14 mouse cellular contexts compared by ENCODE assay signal in the genomic region with DNA sequence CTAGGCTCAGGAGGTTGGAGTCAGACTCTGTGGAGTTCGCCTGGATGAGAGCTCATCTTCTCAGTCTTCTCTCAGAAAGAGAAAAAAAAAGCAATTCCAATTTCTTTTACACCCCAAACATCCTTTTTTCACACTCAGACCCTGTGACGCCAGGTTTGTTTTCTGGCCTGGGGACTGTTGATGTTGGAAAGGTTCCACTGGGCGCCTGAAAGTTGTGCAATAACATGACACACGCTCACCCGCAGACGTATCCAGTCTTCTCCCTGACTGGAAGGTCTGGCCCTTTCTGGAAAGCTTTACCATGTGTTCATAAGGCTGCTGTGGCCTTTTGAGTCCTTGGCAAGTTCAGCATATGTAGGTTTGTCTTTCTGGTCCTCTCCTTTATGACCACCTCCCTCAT.
DNase-seq lines count a peak whose midpoint lies in the region; TF ChIP-seq lines count a peak whose summit lies in the region.
"Had no signal": no experiment of that assay in that cellular context is flagged by ENCODE, and none has a peak within 500 bp of the region (broad histone marks: within the 10 kb centered on the region; RNA-seq: fewer than 3 reads in every experiment).

No protein-coding gene starts in this region.

- H3K27me3 ChIP-seq in heart, embryonic 10.5 days (ENCODE audit: insufficient read depth, poor library complexity, severe bottlenecking) = no peaks in the 10 kb centered on the region
- H3K27me3 ChIP-seq in heart, adult 2 months (ENCODE audit: control insufficient read depth, insufficient read depth, low read length) = no peaks in the 10 kb centered on the region
- H3K27me3 ChIP-seq: embryonic facial prominence, embryonic 12.5 days; liver, embryonic 13.5 days had no signal

- H3K4me3 ChIP-seq in heart, embryonic 10.5 days = no peak overlapping the region
- no peak overlapping the region for H3K4me3 ChIP-seq in heart, adult 2 months
- H3K4me3 ChIP-seq: embryonic facial prominence, embryonic 12.5 days; liver, embryonic 13.5 days had no signal

- TF ChIP-seq CTCF in heart, adult 2 months (IDR thresholded peaks at IDR 0.05) = no peak

- no peaks in the 10 kb centered on the region for H3K79me2 ChIP-seq in heart, adult 2 months (replicated peaks; ENCODE audit: control insufficient read depth, insufficient read depth, low read length)

- no peak for TF ChIP-seq POLR2A in heart, adult 2 months (IDR thresholded peaks at IDR 0.05; ENCODE audit: insufficient read depth, low read depth, low read length)

- no peaks in the 10 kb centered on the region for H3K4me1 ChIP-seq in heart, embryonic 10.5 days
- H3K4me1 ChIP-seq in heart, adult 2 months (ENCODE audit: control insufficient read depth, insufficient read depth, low read length) = no peaks in the 10 kb centered on the region; the same call in 1 of the 2 replicates
- H3K4me1 ChIP-seq: embryonic facial prominence, embryonic 12.5 days; liver, embryonic 13.5 days had no signal

- TF ChIP-seq EP300 in heart, adult 2 months (IDR thresholded peaks at IDR 0.05; ENCODE audit: insufficient read depth, low read depth, low read length) = no peak

- WGBS in heart, embryonic 10.5 days = 72% methylated on average over 6 of the region's 6 CpGs
- 37% methylated on average over 6 of the region's 6 CpGs for WGBS in heart, adult 2 months

- DNase-seq in heart, adult 11 months = peak; percentile 97
- no peak for DNase-seq in heart, embryonic 10.5 days (ENCODE audit: low spot score)
- DNase-seq in ovary, postnatal 36 days (ENCODE audit: low spot score) = peak; percentile 52
- DNase-seq in ovary, postnatal 14 days (ENCODE audit: low spot score) = no peak
- peak; percentile 71 to 74 for DNase-seq in heart, adult 2 months
- DNase-seq in heart, postnatal 4 days = peak; percentile 46
- no peak for DNase-seq in right cerebral cortex, postnatal 4 days
- no peak for DNase-seq in retina, embryonic 14.5 days (ENCODE audit: low spot score)
- DNase-seq: cerebellum, postnatal 10 days; kidney, postnatal 25 days; liver, embryonic 13.5 days; right cerebral cortex, adult 18-20 months; thymus, postnatal 4 days had no signal

- intact Hi-C loops in heart, adult 2 months (cut with DNase I) = no loop called here

- no peaks in the 10 kb centered on the region for H3K9me3 ChIP-seq in heart, embryonic 10.5 days
- H3K9me3 ChIP-seq: embryonic facial prominence, embryonic 12.5 days; liver, embryonic 13.5 days had no signal

- H3K36me3 ChIP-seq in heart, embryonic 10.5 days = no peaks in the 10 kb centered on the region
- H3K36me3 ChIP-seq in heart, adult 2 months (ENCODE audit: control insufficient read depth, insufficient read depth, low read length) = no peaks in the 10 kb centered on the region
- H3K36me3 ChIP-seq: embryonic facial prominence, embryonic 12.5 days; liver, embryonic 13.5 days had no signal

- no peak overlapping the region for H3K27ac ChIP-seq in heart, embryonic 10.5 days
- H3K27ac ChIP-seq in heart, adult 2 months = no peak overlapping the region; the same call in 1 of the 2 replicates
- H3K27ac ChIP-seq: embryonic facial prominence, embryonic 12.5 days; liver, embryonic 13.5 days had no signal

- H3K9ac ChIP-seq in heart, adult 2 months (ENCODE audit: low read depth, low read length) = no peak overlapping the region
- H3K9ac ChIP-seq: embryonic facial prominence, embryonic 12.5 days; liver, embryonic 13.5 days had no signal

Comparison
In these comparisons a context has a peak if more than half of its experiments do, and no peak if none do; other contexts are left out.
1. DNase-seq: peak in heart, adult 11 months (single experiment), ovary, postnatal 36 days (single experiment), heart, adult 2 months (2 of 2) and heart, postnatal 4 days (single experiment); none in heart, embryonic 10.5 days (single experiment), ovary, postnatal 14 days (single experiment), right cerebral cortex, postnatal 4 days (single experiment) and retina, embryonic 14.5 days (single experiment).